Mouse (Mus musculus): ENCODE results near the gene Cfap52.

The Cfap52 gene

DNA sequence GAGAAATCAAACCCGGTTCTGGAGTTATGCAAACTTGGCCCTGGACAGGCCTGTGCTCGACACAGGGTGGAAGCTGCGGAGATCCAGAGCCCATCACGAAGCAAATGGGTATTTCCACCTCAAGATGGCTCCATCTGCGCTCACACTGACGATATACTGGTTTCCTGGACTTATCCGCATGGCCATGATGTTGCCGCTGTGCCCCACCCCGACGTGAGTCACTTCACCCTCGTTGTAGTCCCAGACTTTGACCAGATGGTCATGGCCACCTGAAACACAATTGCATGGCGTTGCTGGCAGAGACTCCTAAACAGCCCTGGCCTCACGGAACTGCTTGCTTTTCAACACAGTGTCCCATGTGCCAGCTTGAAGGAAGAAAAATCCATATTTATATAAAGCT is 40.5 kb downstream of the Cfap52 start:
- DNase-seq, result no peak

DNA sequence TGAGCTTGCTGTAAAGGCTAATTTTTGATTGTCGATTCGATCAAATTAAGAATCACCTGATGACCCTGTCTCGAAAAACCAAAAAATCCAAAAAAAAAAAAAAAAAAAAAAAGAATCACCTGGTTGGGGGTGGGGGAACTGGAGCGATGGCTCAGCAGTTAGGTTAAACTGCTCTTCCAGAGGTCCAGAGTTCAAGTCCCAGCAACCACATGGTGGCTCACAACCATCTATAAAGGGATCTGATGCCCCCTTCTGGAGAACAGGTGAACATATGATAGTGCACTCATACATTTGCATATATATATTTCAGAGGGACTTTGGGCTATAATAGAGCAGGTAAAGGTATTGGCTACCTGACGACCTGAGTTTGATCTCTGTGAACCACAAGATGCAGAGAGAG is 41.7 kb downstream of the Cfap52 start:
- DNase-seq, result no peak

DNA sequence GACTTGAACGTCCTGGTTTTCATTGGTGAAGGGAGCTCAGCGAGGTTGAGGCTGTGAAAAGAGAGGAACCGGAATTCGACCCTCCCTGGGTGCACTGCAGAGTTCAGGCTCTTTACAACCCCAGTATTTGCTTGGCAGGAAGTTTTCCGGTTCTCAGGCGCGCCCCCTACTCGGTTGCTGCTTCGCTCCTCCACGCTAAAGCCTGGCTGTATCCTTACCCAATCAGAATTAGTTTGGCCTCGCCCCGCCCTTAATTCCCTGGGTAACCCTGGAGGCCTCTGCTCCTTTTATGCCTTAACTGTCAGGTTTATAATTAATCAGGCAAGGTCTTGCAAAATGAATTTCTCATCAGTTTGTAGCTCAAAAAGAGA is 42.7 kb downstream of the Cfap52 start:
- DNase-seq, result no peak

DNA sequence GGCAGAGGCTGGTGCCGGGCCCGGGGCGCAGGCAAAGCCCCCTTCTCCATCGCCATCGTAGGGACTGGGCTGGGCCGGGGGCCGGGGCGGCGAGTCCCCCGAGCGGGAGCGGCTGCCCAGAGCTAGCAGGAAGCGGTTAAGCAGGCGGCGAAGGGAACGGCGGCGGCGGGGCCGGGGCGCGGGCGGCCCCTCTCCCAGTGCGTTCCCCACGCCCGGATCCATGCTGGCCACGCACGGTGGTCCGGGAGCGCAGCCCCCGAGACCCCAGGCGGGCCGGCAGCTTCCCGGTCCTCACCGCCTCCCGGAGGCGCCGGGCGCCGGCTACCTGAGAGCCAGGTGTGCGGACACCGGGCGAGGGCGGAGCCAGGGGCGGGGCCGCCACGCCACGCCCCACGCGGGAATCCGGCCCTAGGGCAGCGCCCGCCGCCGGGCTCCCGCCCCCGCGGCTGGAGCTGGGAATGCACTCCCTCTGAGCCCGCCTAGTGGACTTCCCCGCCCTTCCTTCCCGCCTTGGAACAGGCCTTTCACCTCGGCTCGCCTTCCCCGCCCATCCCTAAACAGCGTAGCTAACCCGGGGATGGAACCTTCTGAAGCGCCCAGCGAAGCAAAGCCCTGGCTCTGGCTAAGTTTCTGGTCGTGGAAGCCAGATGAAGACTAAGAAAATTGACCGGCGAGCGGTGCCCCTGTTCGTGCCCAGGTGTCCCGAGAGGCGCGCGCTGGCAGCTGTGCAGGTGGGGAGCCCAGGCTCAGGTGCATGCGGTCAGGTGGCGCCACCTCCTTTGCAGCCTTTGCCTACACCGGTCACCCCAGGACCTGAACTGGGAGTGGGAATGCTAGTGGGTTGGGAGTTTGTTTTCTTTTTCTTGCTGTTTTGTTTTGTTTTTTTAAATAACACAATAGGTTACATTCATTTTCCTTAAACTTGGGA is 43.4 kb downstream of the Cfap52 start, which contains the start of gene Usp43:
Gene Usp43 (minus strand): TSS at position 327 of the 928 bp plus-strand sequence.
- no peak for DNase-seq

DNA sequence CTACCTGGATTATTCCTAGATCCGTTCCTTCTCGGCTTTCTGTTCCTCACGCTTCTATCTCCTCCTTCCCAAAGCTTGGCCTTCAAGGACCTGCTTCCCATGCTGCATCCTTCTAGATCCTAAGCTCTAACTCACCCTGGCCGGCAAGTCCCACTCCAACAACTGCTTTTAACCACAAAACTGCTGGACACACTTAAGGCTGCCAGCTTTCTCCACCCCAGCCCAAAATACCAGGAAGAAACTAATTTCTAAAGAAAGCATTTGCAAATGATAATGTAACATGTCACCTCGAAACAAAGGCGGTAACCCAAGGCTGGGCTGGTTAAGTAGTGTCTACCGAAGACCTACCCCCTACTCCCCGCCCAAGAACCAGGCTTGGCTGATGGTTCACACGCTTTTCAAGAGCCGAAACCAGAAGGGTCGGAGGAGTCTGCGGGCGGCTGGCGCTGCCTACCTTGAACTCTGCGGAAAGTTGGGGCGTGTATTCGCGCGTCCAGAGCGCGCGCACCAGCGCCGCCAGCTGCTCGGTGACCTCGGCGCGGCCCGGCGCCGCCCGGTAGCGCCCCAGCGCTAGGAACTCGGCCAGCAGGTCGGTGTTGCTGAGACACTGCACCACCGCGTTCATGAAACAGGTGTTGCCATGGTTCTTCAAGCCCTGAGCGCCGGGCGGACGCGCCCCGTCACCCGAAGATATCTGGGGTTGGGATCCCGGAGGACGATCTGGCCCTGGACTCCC is 44.2 kb downstream of the Cfap52 start:
- no peak for DNase-seq

DNA sequence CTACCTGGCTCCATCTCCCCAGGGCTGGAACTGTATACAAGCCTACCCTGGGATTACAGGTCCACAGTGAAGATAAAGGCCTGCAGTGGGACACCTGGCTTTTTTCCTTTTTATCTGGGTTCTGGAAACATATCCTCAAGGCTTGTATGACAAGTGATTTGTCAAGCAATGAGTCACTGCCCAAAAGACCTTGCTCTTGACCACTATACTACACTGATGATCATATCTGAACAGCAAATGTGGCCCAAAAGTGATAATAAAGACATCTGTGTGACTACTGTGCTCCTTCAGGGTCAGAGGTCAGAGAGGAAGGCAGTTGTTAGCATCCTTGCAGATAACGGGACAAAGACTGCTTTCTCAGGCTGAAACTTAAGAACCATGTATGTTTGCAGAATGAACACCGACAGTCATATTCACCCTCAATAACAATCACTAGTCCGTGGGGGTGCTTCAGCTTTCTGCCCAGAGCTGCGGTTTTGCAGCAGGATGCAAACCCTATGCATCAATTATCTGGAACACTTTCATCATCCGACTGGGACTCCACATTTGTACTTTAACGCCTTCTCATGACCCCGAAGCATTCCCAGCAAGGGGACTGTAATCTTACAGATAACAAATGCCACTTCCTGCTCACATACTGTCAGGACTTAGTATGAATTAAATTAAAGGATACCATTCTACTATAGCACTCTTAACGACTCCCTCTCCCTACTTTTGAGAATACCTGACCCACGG is 45.1 kb downstream of the Cfap52 start:
- no peak for DNase-seq

DNA sequence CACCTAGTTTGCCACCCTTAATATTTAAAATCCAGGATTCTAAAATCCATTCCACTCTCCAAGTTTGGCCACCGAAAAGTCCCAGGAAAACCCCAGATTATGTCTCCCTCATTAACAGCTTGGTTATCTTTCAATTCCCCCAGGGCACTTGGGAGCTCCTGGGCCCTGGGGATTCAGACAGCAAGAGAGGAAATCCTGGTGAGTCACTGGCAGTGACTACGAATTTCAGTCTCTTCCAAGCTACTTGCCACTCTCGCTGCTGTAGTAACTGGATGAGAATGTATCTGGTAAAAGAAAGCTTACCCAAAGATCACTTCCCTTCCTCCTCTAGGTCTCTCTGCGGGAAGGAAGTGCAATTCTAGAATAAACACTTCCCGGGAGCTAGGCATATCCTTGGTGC is 45.9 kb downstream of the Cfap52 start:
- DNase-seq, result no peak

DNA sequence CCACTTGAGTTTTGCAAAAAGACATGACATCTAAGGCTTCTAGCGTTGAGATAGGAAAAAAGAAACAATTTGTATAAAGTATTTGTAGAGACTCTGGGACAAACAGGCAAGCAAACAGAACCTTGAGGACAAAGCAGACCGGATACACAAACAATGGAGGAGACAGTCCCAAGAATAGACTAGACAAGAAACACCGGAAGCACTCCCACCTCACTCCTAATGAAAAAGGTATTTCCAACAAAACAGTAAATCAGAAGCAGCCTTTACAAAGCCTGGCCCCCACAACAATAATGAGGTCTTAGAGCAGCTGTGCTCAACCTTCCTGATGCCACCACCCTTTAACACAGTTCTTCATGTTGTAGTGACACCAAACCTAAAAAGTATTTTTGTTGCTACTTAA is 48.3 kb downstream of the Cfap52 start:
- DNase-seq, result no peak

DNA sequence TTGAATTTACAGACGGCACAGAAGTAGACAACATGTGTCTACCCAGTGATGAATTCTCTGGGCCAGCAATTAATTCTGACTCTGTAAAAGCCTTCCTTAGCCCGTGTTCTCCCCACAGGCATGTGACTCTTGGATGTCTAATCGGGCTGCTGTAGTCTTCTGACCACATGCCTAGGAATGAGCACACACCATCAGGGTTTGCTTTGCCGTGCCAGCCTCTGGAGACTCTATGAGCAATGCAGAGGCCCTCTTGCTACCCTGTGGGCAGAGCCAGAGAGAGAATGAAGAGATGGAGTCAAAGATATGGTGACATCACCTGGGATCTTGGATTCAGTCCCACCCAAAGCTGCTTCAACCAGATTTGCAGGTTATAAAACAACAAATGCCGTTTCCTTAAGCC is 54.4 kb downstream of the Cfap52 start:
- DNase-seq, result no peak

DNA sequence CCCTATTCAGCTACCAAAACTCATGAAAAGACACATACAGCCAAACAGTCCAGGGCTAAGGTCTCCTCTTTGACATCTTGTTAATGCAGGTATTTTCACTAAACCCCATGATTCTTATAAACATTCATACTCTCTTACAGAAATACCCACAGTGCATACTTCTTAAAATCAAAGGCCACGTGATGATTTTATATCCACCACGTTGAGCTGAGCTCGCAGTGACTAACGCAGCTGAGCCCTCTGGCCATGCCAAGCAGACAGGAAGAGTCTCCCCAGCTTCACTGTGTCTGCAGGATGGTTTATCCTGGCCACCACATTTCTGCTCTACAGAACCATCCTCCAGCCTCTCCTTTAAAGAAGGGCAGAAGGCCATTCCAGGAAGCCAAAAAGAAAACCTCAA is 61.7 kb downstream of the Cfap52 start:
- no peak for DNase-seq

DNA sequence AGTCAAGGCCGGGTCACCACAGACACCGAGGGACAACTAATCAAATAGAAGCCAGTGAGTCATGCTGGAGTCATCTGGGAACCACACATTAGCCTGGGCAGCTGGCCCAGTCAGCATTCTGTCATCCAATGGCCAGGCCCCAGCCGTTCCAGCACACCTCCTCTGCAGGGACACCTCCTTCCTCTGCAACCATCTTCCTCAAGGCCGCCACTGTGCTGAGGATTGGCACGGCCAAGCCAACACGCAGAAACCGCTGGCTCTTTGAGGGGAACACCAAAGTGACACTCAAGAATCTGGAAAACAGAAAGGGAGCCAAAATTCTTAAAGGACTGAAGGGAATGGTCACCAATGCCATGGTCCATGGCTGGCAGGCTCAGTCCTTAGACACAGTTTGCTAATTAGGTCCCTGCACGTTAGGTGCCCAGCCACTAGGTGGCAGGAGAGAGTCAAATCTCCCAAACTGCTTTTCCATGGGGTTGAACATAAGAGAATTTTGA is 68.3 kb downstream of the Cfap52 start:
- peak; percentile 31 for DNase-seq

DNA sequence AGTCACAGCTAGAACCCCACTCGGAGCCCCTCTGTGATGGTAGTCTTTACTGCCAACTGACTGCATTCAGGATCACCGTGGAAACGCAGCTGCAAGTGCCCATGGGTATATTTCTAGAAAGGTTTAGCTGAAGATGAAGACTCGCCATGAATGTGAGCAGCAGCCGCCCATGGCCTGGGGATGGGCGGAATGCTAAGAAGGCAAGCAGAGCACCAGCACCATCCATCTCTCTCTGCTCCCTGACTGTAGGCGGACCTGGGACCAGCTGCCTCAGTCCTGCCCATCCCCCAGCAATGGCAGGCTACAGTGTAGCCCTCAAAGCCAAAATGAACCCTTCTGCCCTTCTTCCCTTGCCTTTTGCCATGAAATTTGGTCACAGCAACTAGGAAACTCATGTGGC is 69.8 kb downstream of the Cfap52 start:
- DNase-seq, result no peak

DNA sequence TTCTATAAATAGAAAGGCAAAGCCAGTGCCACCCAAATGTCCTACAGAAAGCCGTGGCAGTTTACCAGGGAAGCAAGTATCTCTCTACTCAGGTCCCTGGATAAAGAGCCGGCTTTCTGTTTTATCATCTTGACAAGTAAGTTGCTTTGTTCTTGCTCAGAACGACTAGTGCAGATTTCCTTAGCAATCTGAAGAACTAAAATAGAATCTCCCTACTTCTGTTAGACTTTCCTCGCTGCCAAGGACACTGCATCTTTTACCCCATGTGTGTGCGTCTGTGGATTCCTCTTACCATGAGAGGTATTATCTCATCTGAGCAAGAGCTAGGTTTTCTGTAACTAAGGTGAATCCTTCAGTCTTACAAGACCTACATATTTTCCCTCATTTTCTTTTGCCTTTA is 76.9 kb downstream of the Cfap52 start:
- DNase-seq, result no peak

DNA sequence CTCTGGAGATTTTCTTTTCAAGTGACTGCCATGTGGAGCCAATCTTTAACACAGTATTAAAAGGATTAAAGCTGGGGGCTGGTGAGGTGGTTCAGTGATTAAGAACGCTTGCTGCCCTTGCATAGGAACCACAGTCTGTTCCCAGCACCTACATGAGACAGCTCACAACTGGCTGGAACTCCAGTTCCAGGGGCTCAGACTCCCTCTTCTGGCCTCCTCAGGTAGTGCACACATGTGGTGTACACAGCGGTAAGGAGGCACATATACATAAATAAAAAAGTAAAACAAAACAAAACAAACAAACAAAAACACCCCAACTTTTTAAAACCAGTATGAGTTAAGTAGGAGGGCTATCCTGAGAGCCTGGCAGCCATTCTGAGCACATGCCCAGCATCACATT is 79.5 kb downstream of the Cfap52 start:
- no peak for DNase-seq

Data from cerebellum, adult 8-10 months (tissue).